Mouse (Mus musculus) midbrain, embryonic 13.5 days (tissue): ENCODE measurements around the gene Rnh1. TPM values are rescaled to one million over a fixed set of nuclear protein-coding genes. Genes with fewer than 3 reads are reported as not detected.

Experiments used
- ATAC-seq: fragments of 200-750 bp; cut with Nextera tagmentation; 2 replicates; pipeline ENCODE4 v1.8.0; 2017; ENCODE audit warnings: mild to moderate bottlenecking, moderate TSS enrichment, moderate library complexity
- H3K27ac ChIP-seq: fragments of 300-500 bp; sonication (generic); 2 replicates; pipeline ENCODE4 v1.5.1; 2015; ENCODE audit warnings: inconsistent platforms, mild to moderate bottlenecking, moderate library complexity
- H3K27me3 ChIP-seq: fragments of 300-500 bp; sonication (generic); 2 replicates; pipeline ENCODE4 v1.6.1; 2015; ENCODE audit warnings: mild to moderate bottlenecking, inconsistent platforms
- H3K36me3 ChIP-seq: fragments of 300-500 bp; sonication (generic); 2 replicates; pipeline ENCODE4 v1.6.1; 2015; ENCODE audit warnings: mild to moderate bottlenecking, inconsistent platforms
- H3K4me1 ChIP-seq: fragments of 300-500 bp; sonication (generic); replicated peaks from 2 replicates; pipeline ENCODE4 v1.6.1; 2015; ENCODE audit warnings: inconsistent platforms
- H3K4me2 ChIP-seq: fragments of 300-500 bp; sonication (generic); replicated peaks from 2 replicates; pipeline ENCODE4 v1.6.1; 2015; ENCODE audit warnings: moderate library complexity, mild to moderate bottlenecking, inconsistent platforms
- H3K4me3 ChIP-seq: fragments of 300-500 bp; sonication (generic); replicated peaks from 2 replicates; pipeline ENCODE4 v1.5.1; 2015; ENCODE audit warnings: mild to moderate bottlenecking, inconsistent platforms
- H3K9ac ChIP-seq: fragments of 300-500 bp; sonication (generic); replicated peaks from 2 replicates; pipeline ENCODE4 v1.6.1; 2015; ENCODE audit warnings: mild to moderate bottlenecking, inconsistent platforms
- H3K9me3 ChIP-seq: fragments of 300-500 bp; sonication (generic); 2 replicates; pipeline ENCODE4 v1.6.1; 2016; ENCODE audit warnings: mild to moderate bottlenecking, inconsistent platforms
- WGBS: fragments of 180-500 bp; shearing (Covaris S2); methylation state at CpG from one replicate; pipeline ENCODE4 v1.1.7; 2015; 5-methylcytosine and 5-hydroxymethylcytosine counted together
- polyA plus RNA-seq: library from polyadenylated mRNA; unstranded; fragments of >200 nt; fragmentation: Nextera tagmentation; extraction: Ambion mirVana; gene quantifications from 2 replicates; pipeline ENCODE4 v1.2.1, GENCODE M21; 2015

Rnh1 gene
- polyA plus RNA-seq, 1 experiment from 2014 or later, result 45.3 TPM

GRCm38 (mm10) chr7:141196619-141197282 is 24.1 kb upstream of the Rnh1 start:
- no peaks in the 10 kb centered on the region for H3K9me3 ChIP-seq
- no peaks in the 10 kb centered on the region for H3K27me3 ChIP-seq
- peaks cover 30% of the 10 kb centered on the region for H3K4me1 ChIP-seq
- no peak overlapping the region for H3K27ac ChIP-seq
- peaks cover 6% of the 10 kb centered on the region for H3K36me3 ChIP-seq
- H3K9ac ChIP-seq, result no peak overlapping the region
- WGBS, result 93% methylated on average over 8 of the region's 8 CpGs
- H3K4me2 ChIP-seq, result no peak overlapping the region
- no peak overlapping the region for H3K4me3 ChIP-seq
- ATAC-seq, result no peak

- Histone ChIP-seq H3K9me3 (no peaks in the 10 kb centered on the region), H3K9ac (no peak overlapping the region; the same call in 1 of the 2 replicates), H3K4me2 (peak overlapping the region; percentile 98), H3K27ac (no peak overlapping the region), H3K27me3 (no peaks in the 10 kb centered on the region), H3K4me1 (peaks cover 32% of the 10 kb centered on the region), H3K4me3 (peak overlapping the region; percentile 77; the same call in 1 of the 2 replicates), H3K36me3 (peaks cover 16% of the 10 kb centered on the region)
- WGBS, result 96% methylated on average over 2 of the region's 2 CpGs
- ATAC-seq, result no peak
Observed at GRCm38 (mm10) chr7:141195754-141196153, 23.1 kb upstream of the Rnh1 start.

GRCm38 (mm10) chr7:141194830-141195229 is 22.2 kb upstream of the Rnh1 start:
- H3K27ac ChIP-seq, result peak overlapping the region; percentile 85
- under 1% methylated on average over 28 of the region's 28 CpGs for WGBS
- peaks cover 25% of the 10 kb centered on the region for H3K36me3 ChIP-seq
- peak overlapping the region; percentile 77 for H3K4me3 ChIP-seq
- peak overlapping the region; percentile 70 for H3K9ac ChIP-seq
- ATAC-seq, result peak; percentile 39
- peaks cover 32% of the 10 kb centered on the region for H3K4me1 ChIP-seq
- no peaks in the 10 kb centered on the region for H3K27me3 ChIP-seq
- no peaks in the 10 kb centered on the region for H3K9me3 ChIP-seq
- H3K4me2 ChIP-seq, result peak overlapping the region; percentile 98

- Histone ChIP-seq H3K4me2 (peak overlapping the region; percentile 98), H3K27ac (peak overlapping the region; percentile 85), H3K27me3 (no peaks in the 10 kb centered on the region), H3K36me3 (peaks cover 30% of the 10 kb centered on the region), H3K4me1 (peaks cover 32% of the 10 kb centered on the region), H3K9ac (peak overlapping the region; percentile 70), H3K9me3 (no peaks in the 10 kb centered on the region), H3K4me3 (peak overlapping the region; percentile 77)
- WGBS, result under 1% methylated on average over 23 of the region's 23 CpGs
- ATAC-seq, result no peak
Observed at GRCm38 (mm10) chr7:141194409-141194808, 21.8 kb upstream of the Rnh1 start.

- peak within 1 kb of the TSS; percentile 77 for H3K4me3 ChIP-seq
- H3K36me3 ChIP-seq, result peaks cover 34% of the 10 kb centered on the region
- no peaks in the 10 kb centered on the region for H3K27me3 ChIP-seq
- H3K4me2 ChIP-seq, result peak within 1 kb of the TSS; percentile 98
- peaks cover 32% of the 10 kb centered on the region for H3K4me1 ChIP-seq
- H3K9me3 ChIP-seq, result no peaks in the 10 kb centered on the region
- under 1% methylated on average over 36 of the region's 39 CpGs for WGBS
- ATAC-seq, result peak; percentile 93
- H3K9ac ChIP-seq, result peak within 1 kb of the TSS; percentile 97
- peak within 1 kb of the TSS; percentile 85 for H3K27ac ChIP-seq
Observed at GRCm38 (mm10) chr7:141193948-141194347, 21.3 kb upstream of the Rnh1 start, which contains the start of the genes Hras and Lrrc56. Gene Hras (minus strand): TSS chr7:141194005. Gene Lrrc56 (plus strand): TSS chr7:141194157.

GRCm38 (mm10) chr7:141193348-141193856 is 20.7 kb upstream of the Rnh1 start:
- H3K9ac ChIP-seq, result peak overlapping the region; percentile 97
- H3K4me2 ChIP-seq, result peak overlapping the region; percentile 98
- H3K4me3 ChIP-seq, result peak overlapping the region; percentile 77
- peaks cover 32% of the 10 kb centered on the region for H3K4me1 ChIP-seq
- H3K36me3 ChIP-seq, result peaks cover 38% of the 10 kb centered on the region
- H3K27me3 ChIP-seq, result no peaks in the 10 kb centered on the region
- no peaks in the 10 kb centered on the region for H3K9me3 ChIP-seq
- peak overlapping the region; percentile 83 for H3K27ac ChIP-seq
- 1% methylated on average over 42 of the region's 43 CpGs for WGBS
- peak; percentile 67 for ATAC-seq

- no peak for ATAC-seq
- Histone ChIP-seq H3K27ac (peak overlapping the region; percentile 83), H3K4me2 (peak overlapping the region; percentile 98), H3K4me3 (peak overlapping the region; percentile 77), H3K9me3 (no peaks in the 10 kb centered on the region), H3K4me1 (peaks cover 32% of the 10 kb centered on the region), H3K36me3 (peaks cover 38% of the 10 kb centered on the region), H3K9ac (peak overlapping the region; percentile 97), H3K27me3 (no peaks in the 10 kb centered on the region)
- WGBS, result 29% methylated on average over 12 of the region's 12 CpGs
Observed at GRCm38 (mm10) chr7:141192776-141193347, 20.2 kb upstream of the Rnh1 start.

- H3K9ac ChIP-seq, result peak overlapping the region; percentile 97; the same call in 1 of the 2 replicates
- peak overlapping the region; percentile 98 for H3K4me2 ChIP-seq
- ATAC-seq, result no peak
- 90% methylated on average over 24 of the region's 24 CpGs for WGBS
- H3K4me1 ChIP-seq, result peaks cover 32% of the 10 kb centered on the region
- no peaks in the 10 kb centered on the region for H3K27me3 ChIP-seq
- H3K36me3 ChIP-seq, result peaks cover 38% of the 10 kb centered on the region
- H3K9me3 ChIP-seq, result no peaks in the 10 kb centered on the region
- no peak overlapping the region for H3K27ac ChIP-seq
- H3K4me3 ChIP-seq, result peak overlapping the region; percentile 77
Observed at GRCm38 (mm10) chr7:141191796-141192685, 19.4 kb upstream of the Rnh1 start.

- H3K4me2 ChIP-seq, result no peak overlapping the region
- 87% methylated on average over 14 of the region's 14 CpGs for WGBS
- no peak overlapping the region for H3K4me3 ChIP-seq
- peaks cover 32% of the 10 kb centered on the region for H3K4me1 ChIP-seq
- no peak for ATAC-seq
- no peak overlapping the region for H3K27ac ChIP-seq
- H3K27me3 ChIP-seq, result no peaks in the 10 kb centered on the region
- no peaks in the 10 kb centered on the region for H3K9me3 ChIP-seq
- H3K9ac ChIP-seq, result no peak overlapping the region; the same call in 1 of the 2 replicates
- H3K36me3 ChIP-seq, result peaks cover 38% of the 10 kb centered on the region
Observed at GRCm38 (mm10) chr7:141191036-141191435, 18.4 kb upstream of the Rnh1 start.

- Histone ChIP-seq H3K4me2 (no peak overlapping the region), H3K4me3 (no peak overlapping the region), H3K36me3 (peaks cover 38% of the 10 kb centered on the region), H3K9ac (no peak overlapping the region), H3K27ac (no peak overlapping the region), H3K4me1 (peaks cover 26% of the 10 kb centered on the region), H3K27me3 (no peaks in the 10 kb centered on the region), H3K9me3 (no peaks in the 10 kb centered on the region)
- 95% methylated on average over 3 of the region's 3 CpGs for WGBS
- no peak for ATAC-seq
Observed at GRCm38 (mm10) chr7:141190220-141190619, 17.6 kb upstream of the Rnh1 start.

- no peak overlapping the region for H3K27ac ChIP-seq
- 96% methylated on average over 3 of the region's 3 CpGs for WGBS
- peaks cover 38% of the 10 kb centered on the region for H3K36me3 ChIP-seq
Observed at GRCm38 (mm10) chr7:141188733-141189132, 16.1 kb upstream of the Rnh1 start.

More at GRCm38 (mm10) chr7:141188733-141189132, 16.1 kb upstream of the Rnh1 start:
- Histone ChIP-seq H3K9ac (no peak overlapping the region), H3K4me3 (no peak overlapping the region), H3K4me1 (peaks cover 18% of the 10 kb centered on the region), H3K4me2 (no peak overlapping the region), H3K9me3 (no peaks in the 10 kb centered on the region), H3K27me3 (no peaks in the 10 kb centered on the region)
- ATAC-seq, result no peak
